ENCODE assay signal across 8 mouse cellular contexts in the genomic region with DNA sequence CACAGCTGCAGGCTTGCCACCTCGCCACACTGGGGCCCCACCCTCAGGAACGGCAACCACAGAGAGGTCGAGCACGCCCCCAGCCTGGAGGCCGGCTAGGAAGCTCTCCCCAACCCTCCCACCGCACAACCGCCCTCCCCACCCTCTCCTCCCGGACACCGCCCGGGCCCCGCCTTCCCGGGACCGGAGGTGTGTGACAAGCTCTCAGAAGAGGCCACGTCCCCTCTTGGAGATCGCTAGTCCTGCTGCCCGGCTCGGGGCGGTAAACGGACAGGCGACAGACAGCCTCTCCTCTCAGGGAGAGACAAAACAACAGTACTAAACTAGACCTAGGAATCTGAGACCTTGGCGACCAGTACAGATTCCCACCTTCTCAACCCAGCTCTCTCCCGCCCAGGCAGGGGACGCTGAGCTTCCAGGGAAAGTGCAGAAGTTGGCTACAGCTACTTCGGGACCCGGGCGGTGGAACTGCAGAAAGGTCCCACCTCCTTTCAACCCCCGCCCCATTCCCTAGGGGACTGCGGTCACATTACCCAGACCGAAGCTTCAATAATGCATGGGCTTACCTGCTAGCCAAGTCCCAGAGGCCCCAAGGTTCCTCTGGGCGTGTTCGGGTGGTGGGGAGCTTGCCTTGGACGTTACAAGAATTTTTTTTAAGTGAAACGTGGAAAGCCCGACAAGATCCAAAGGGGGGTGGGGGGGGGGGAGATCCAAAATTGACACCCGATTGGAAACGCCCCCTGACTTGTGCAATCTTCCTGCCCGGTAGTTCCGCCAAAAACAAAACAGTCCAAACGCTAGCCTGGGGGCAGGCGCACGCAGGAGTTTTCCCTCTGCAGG. TPM values are rescaled to one million over a fixed set of nuclear protein-coding genes. Genes with fewer than 3 reads are reported as not detected.
DNase-seq lines count a peak whose midpoint lies in the region; ATAC-seq and TF ChIP-seq lines count a peak whose summit lies in the region.

No protein-coding gene starts in this region.

- under 1% methylated on average over 41 of the region's 41 CpGs for WGBS in heart, postnatal 0 days

- TF ChIP-seq POLR2A in MEL (IDR thresholded peaks at IDR 0.05; ENCODE audit: control insufficient read depth in 1 of 2, insufficient read depth in 1 of 2, low read depth in 1 of 2, low read length in 2 of 2, poor library complexity in 1 of 2), result peak in 1 of 2 experiments; percentile 63; a peak in 2 of 4 replicates
- TF ChIP-seq POLR2A in brain, embryonic 14.5 days (IDR thresholded peaks at IDR 0.05; ENCODE audit: borderline replicate concordance, extremely low read depth, insufficient read depth, insufficient read length, poor library complexity, severe bottlenecking), result no peak

- no peaks in the 10 kb centered on the region for H3K9me3 ChIP-seq in MEL (replicated peaks; ENCODE audit: insufficient read depth, low read length)
- no peaks in the 10 kb centered on the region for H3K9me3 ChIP-seq in erythroblast, embryonic 14.5 days (ENCODE audit: control insufficient read depth, low read length)
- no peaks in the 10 kb centered on the region for H3K9me3 ChIP-seq in heart, postnatal 0 days (replicated peaks; ENCODE audit: control insufficient read depth, low read length)

- no peak for TF ChIP-seq EP300 in MEL (IDR thresholded peaks at IDR 0.05; ENCODE audit: low read depth in 1 of 2, low read length in 2 of 2)
- TF ChIP-seq EP300 in heart, postnatal 0 days (IDR thresholded peaks at IDR 0.05; ENCODE audit: low read depth), result no peak

- H3K9ac ChIP-seq in MEL (ENCODE audit: control insufficient read depth, low read depth, low read length, poor library complexity, severe bottlenecking), result peak overlapping the region; percentile 81
- peak overlapping the region; percentile 82 for H3K9ac ChIP-seq in heart, postnatal 0 days (replicated peaks; ENCODE audit: low read depth, low read length)

- ATAC-seq in heart, postnatal 0 days (ENCODE audit: insufficient read depth, low read depth), result peak; percentile 78
- peak; percentile 75 for ATAC-seq in megakaryocyte-erythroid progenitor cell, adult 5-6 weeks (replicated peaks; ENCODE audit: low FRiP score, low TSS enrichment, poor library complexity, severe bottlenecking)

- 0 out of 4 replicates have a peak, but pooled peaks cover 0 to 4% of the 10 kb centered on the region in 2 experiments for H3K4me1 ChIP-seq in MEL (ENCODE audit: control insufficient read depth in 1 of 2, insufficient read depth in 2 of 2, low read length in 2 of 2)
- peaks cover 23% of the 10 kb centered on the region for H3K4me1 ChIP-seq in erythroblast, embryonic 14.5 days (ENCODE audit: control insufficient read depth)
- 0 out of 2 replicates have a peak, but pooled peaks cover 4% of the 10 kb centered on the region for H3K4me1 ChIP-seq in heart, postnatal 0 days (ENCODE audit: control insufficient read depth, insufficient read depth)

- H3K4me2 ChIP-seq in heart, postnatal 0 days (ENCODE audit: low read depth, low read length), result peak overlapping the region; percentile 94

- H3K36me3 ChIP-seq in MEL (ENCODE audit: control insufficient read depth in 1 of 2, insufficient read depth in 2 of 2, low read length in 2 of 2), result 0 out of 4 replicates have a peak, but pooled peaks cover 0 to 2% of the 10 kb centered on the region in 2 experiments
- no peaks in the 10 kb centered on the region for H3K36me3 ChIP-seq in erythroblast, embryonic 14.5 days (ENCODE audit: control insufficient read depth)
- no peaks in the 10 kb centered on the region for H3K36me3 ChIP-seq in heart, postnatal 0 days (replicated peaks; ENCODE audit: control insufficient read depth, insufficient read depth, low read length)

- peak; percentile 90 for DNase-seq in MEL (ENCODE audit: low read depth, low spot score)
- DNase-seq in brain, embryonic 14.5 days (ENCODE audit: low read depth), result peak; percentile 75
- peak; percentile 89 for DNase-seq in heart, postnatal 0 days (ENCODE audit: low spot score)
- DNase-seq in kidney, postnatal 36 days, result peak; percentile 77 to 84
- DNase-seq in spleen, adult 18-20 months, result peak; percentile 68 to 74
- DNase-seq in layer of hippocampus, adult 8-10 months (ENCODE audit: low spot score in 2 of 2), result no peak

- H3K27me3 ChIP-seq in MEL (ENCODE audit: control insufficient read depth in 1 of 2, insufficient read depth in 2 of 2, low read length in 2 of 2), result no peaks in the 10 kb centered on the region
- H3K27me3 ChIP-seq in erythroblast, embryonic 14.5 days (ENCODE audit: control insufficient read depth), result peaks cover 27% of the 10 kb centered on the region
- no peaks in the 10 kb centered on the region for H3K27me3 ChIP-seq in heart, postnatal 0 days (ENCODE audit: control insufficient read depth, insufficient read depth, low read length)

- H3K4me3 ChIP-seq in MEL (ENCODE audit: control insufficient read depth in 1 of 2, insufficient read depth in 1 of 2, low read depth in 2 of 2, low read length in 2 of 2), result peak overlapping the region; percentile 55 to 96
- H3K4me3 ChIP-seq in erythroblast, embryonic 14.5 days (replicated peaks), result peak overlapping the region; percentile 64
- H3K4me3 ChIP-seq in heart, postnatal 0 days (ENCODE audit: low read depth, low read length), result peak overlapping the region; percentile 73

- H3K27ac ChIP-seq in MEL (ENCODE audit: control insufficient read depth, low read depth, low read length), result peak overlapping the region; percentile 40
- peak overlapping the region; percentile 96 for H3K27ac ChIP-seq in heart, postnatal 0 days (ENCODE audit: low read depth)

- no peak for TF ChIP-seq RAD21 in MEL (IDR thresholded peaks at IDR 0.05; ENCODE audit: low read depth, low read length)

- TF ChIP-seq CTCF in MEL (IDR thresholded peaks at IDR 0.05 in 2 of 3, conservative IDR thresholded peaks at IDR 0.05 in 1 of 3; ENCODE audit: control insufficient read depth in 1 of 3, insufficient read depth in 1 of 3, low read depth in 2 of 3, low read length in 3 of 3, poor library complexity in 1 of 3, severe bottlenecking in 1 of 3), result no peak
- TF ChIP-seq CTCF in brain, embryonic 14.5 days (IDR thresholded peaks at IDR 0.05; ENCODE audit: borderline replicate concordance, extremely low read depth, insufficient read depth, insufficient read length), result no peak
- TF ChIP-seq CTCF in heart, postnatal 0 days (IDR thresholded peaks at IDR 0.05; ENCODE audit: low read depth), result no peak

- no peaks in the 10 kb centered on the region; the same call in 1 of the 2 replicates for H3K79me2 ChIP-seq in MEL (ENCODE audit: control insufficient read depth, insufficient read depth, low read length, poor library complexity)

TF ChIP-seq in MEL, 35 proteins besides CTCF, POLR2A, EP300 and RAD21:
- TF ChIP-seq GATA1 (IDR thresholded peaks at IDR 0.05; ENCODE audit: low read depth, low read length) (no peak), NELFE (IDR thresholded peaks at IDR 0.05; ENCODE audit: low read depth, low read length) (peak; percentile 15; the same call in 1 of the 2 replicates), MAX (IDR thresholded peaks at IDR 0.05; ENCODE audit: low read length) (no peak), JUND (IDR thresholded peaks at IDR 0.05; ENCODE audit: low read depth, low read length) (no peak), SIN3A (IDR thresholded peaks at IDR 0.05; ENCODE audit: low read length) (peak; percentile 57), MXI1 (IDR thresholded peaks at IDR 0.05; ENCODE audit: low read depth, low read length) (peak; percentile 0; the same call in 1 of the 2 replicates), E2F4 (IDR thresholded peaks at IDR 0.05; ENCODE audit: borderline replicate concordance, low read depth, low read length) (no peak), CHD2 (IDR thresholded peaks at IDR 0.05; ENCODE audit: low read length) (no peak), HCFC1 (IDR thresholded peaks at IDR 0.05; ENCODE audit: low read depth, low read length) (0 out of 2 replicates have a peak, but pooled peaks have one; percentile 30), USF1 (IDR thresholded peaks at IDR 0.05; ENCODE audit: low read depth, low read length) (peak; percentile 4; the same call in 1 of the 2 replicates), MAZ (IDR thresholded peaks at IDR 0.05; ENCODE audit: low read depth, low read length) (peak; percentile 67; the same call in 1 of the 2 replicates), POLR2AphosphoS5 (IDR thresholded peaks at IDR 0.05; ENCODE audit: borderline replicate concordance, low read depth, low read length) (no peak)

RNA-seq across cellular contexts. Expression of a gene that starts 0.8 kb away (rescaled TPM):
- 2.3 and 3.4 TPM in 2 replicates for total RNA-seq in MEL (2012; rRNA removed)
- 1 to 10 TPM in 1 of 2 experiments, not detected in 1; 4.3 TPM for polyA plus RNA-seq in MEL (2012; ENCODE audit: insufficient read depth in 1 of 2, insufficient read length in 2 of 2, low read depth in 1 of 2, low replicate concordance in 2 of 2, missing spikeins in 1 of 2)
- 7.8 and 14.5 TPM in 2 replicates for polyA plus RNA-seq in brain, embryonic 14.5 days (2012; rRNA removed)
- 0.01 TPM in 2 replicates for polyA plus RNA-seq in erythroblast, embryonic 14.5 days (2012)
- 50.3 and 61.6 TPM in 2 replicates for total RNA-seq in heart, postnatal 0 days (2014; rRNA removed; ENCODE audit: low replicate concordance)
- 47.3 and 48.4 TPM in 2 replicates for polyA plus RNA-seq in heart, postnatal 0 days (2015; fragmentation: Nextera tagmentation; extraction: Ambion mirVana)
- total RNA-seq in megakaryocyte-erythroid progenitor cell, adult 5-6 weeks (2014; fragmentation: Nextera tagmentation), result 22.7 and 27.6 TPM in 2 replicates
- 17.9 and 24.2 TPM in 2 replicates for total RNA-seq in megakaryocyte-erythroid progenitor cell, adult 5-6 weeks (2017)
- 10 to 100 TPM; 39.9 to 46.6 (median 44.0) TPM for total RNA-seq in layer of hippocampus, adult 8-10 months (2022)

Comparison
In these comparisons a context has a peak if more than half of its experiments do, and no peak if none do; other contexts are left out.
1. DNase-seq: peak in MEL (single experiment), brain, embryonic 14.5 days (single experiment), heart, postnatal 0 days (single experiment), kidney, postnatal 36 days (2 of 2) and spleen, adult 18-20 months (2 of 2); none in layer of hippocampus, adult 8-10 months (0 of 2).
2. Peak in every context shown above with its lines, with median percentiles within 50 percentile points of each other: H3K4me3 ChIP-seq.